Mouse (Mus musculus): ENCODE data around the gene Mlph. TPM values are rescaled to one million over a fixed set of nuclear protein-coding genes. Genes with fewer than 3 reads are reported as not detected.

Mlph gene
- polyA plus RNA-seq, 1 experiment from 2014 or later, result 0.36 TPM

- H3K9me3 ChIP-seq (ENCODE audit: control insufficient read depth, low read length), result no peaks in the 10 kb centered on the region
- ATAC-seq (ENCODE audit: insufficient number of reproducible peaks, insufficient read depth, low FRiP score, low read depth), result no peak
- no peak within 1 kb of the TSS for H3K4me3 ChIP-seq (ENCODE audit: control insufficient read depth in 1 of 2, insufficient read depth in 1 of 2, low read depth in 1 of 2, low read length in 2 of 2)
- H3K4me2 ChIP-seq (ENCODE audit: low read length), result peak within 1 kb of the TSS; percentile 22; the same call in 1 of the 2 replicates
- H3K4me1 ChIP-seq (ENCODE audit: control insufficient read depth in 2 of 2, insufficient read depth in 2 of 2, low read length in 2 of 2), result peaks cover 35 to 47% of the 10 kb centered on the region in 2 experiments
- no peaks in the 10 kb centered on the region for H3K36me3 ChIP-seq (ENCODE audit: control insufficient read depth, insufficient read depth, low read length)
- no peak within 1 kb of the TSS for H3K27ac ChIP-seq (replicated peaks in 1 of 2; ENCODE audit: control insufficient read depth in 1 of 2, insufficient read depth in 1 of 2, low read depth in 2 of 2, low read length in 2 of 2)
- H3K9ac ChIP-seq (ENCODE audit: low read length), result peak within 1 kb of the TSS; percentile 51; the same call in 1 of the 2 replicates
- WGBS, result 45% methylated on average over 9 of the region's 9 CpGs
- no peaks in the 10 kb centered on the region for H3K27me3 ChIP-seq (ENCODE audit: control insufficient read depth, insufficient read depth, low read length)
Observed at GRCm38 (mm10) chr1:90969347-90969784, 54.5 kb downstream of the Mlph start, which contains the start of gene Rab17. Rab17 (minus strand) TSS chr1:90969661.

GRCm38 (mm10) chr1:90969881-90970390 lies 55.1 kb downstream of the Mlph start:
- H3K36me3 ChIP-seq (ENCODE audit: control insufficient read depth, insufficient read depth, low read length), result no peaks in the 10 kb centered on the region
- no peak overlapping the region for H3K4me3 ChIP-seq (ENCODE audit: control insufficient read depth in 1 of 2, insufficient read depth in 1 of 2, low read depth in 1 of 2, low read length in 2 of 2)
- 78% methylated on average over 10 of the region's 10 CpGs for WGBS
- ATAC-seq (ENCODE audit: insufficient number of reproducible peaks, insufficient read depth, low FRiP score, low read depth), result no peak
- no peak overlapping the region for H3K27ac ChIP-seq (replicated peaks in 1 of 2; ENCODE audit: control insufficient read depth in 1 of 2, insufficient read depth in 1 of 2, low read depth in 2 of 2, low read length in 2 of 2)
- no peak overlapping the region for H3K9ac ChIP-seq (ENCODE audit: low read length)
- H3K4me2 ChIP-seq (ENCODE audit: low read length), result no peak overlapping the region
- H3K9me3 ChIP-seq (ENCODE audit: control insufficient read depth, low read length), result no peaks in the 10 kb centered on the region
- no peaks in the 10 kb centered on the region for H3K27me3 ChIP-seq (ENCODE audit: control insufficient read depth, insufficient read depth, low read length)
- peaks cover 39 to 53% of the 10 kb centered on the region in 2 experiments for H3K4me1 ChIP-seq (ENCODE audit: control insufficient read depth in 2 of 2, insufficient read depth in 2 of 2, low read length in 2 of 2)

- ATAC-seq (ENCODE audit: insufficient number of reproducible peaks, insufficient read depth, low FRiP score, low read depth), result peak; percentile 58
- H3K4me2 ChIP-seq (ENCODE audit: low read length), result peak overlapping the region; percentile 15; the same call in 1 of the 2 replicates
- 12% methylated on average over 9 of the region's 9 CpGs for WGBS
Observed at GRCm38 (mm10) chr1:90972911-90973573, 58.2 kb downstream of the Mlph start.

GRCm38 (mm10) chr1:90973574-90973911 lies 58.7 kb downstream of the Mlph start:
- Histone ChIP-seq H3K9ac (ENCODE audit: low read length) (peak overlapping the region; percentile 62), H3K36me3 (ENCODE audit: control insufficient read depth, insufficient read depth, low read length) (no peaks in the 10 kb centered on the region), H3K4me3 (ENCODE audit: control insufficient read depth in 1 of 2, insufficient read depth in 1 of 2, low read depth in 1 of 2, low read length in 2 of 2) (no peak overlapping the region), H3K27ac (replicated peaks in 1 of 2; ENCODE audit: control insufficient read depth in 1 of 2, insufficient read depth in 1 of 2, low read depth in 2 of 2, low read length in 2 of 2) (peak overlapping the region; percentile 29 to 43), H3K4me1 (ENCODE audit: control insufficient read depth in 2 of 2, insufficient read depth in 2 of 2, low read length in 2 of 2) (peaks cover 34 to 45% of the 10 kb centered on the region in 2 experiments), H3K27me3 (ENCODE audit: control insufficient read depth, insufficient read depth, low read length) (no peaks in the 10 kb centered on the region), H3K4me2 (ENCODE audit: low read length) (0 out of 2 replicates have a peak overlapping the region, but pooled peaks have one; percentile 3), H3K9me3 (ENCODE audit: control insufficient read depth, low read length) (no peaks in the 10 kb centered on the region)
- ATAC-seq (ENCODE audit: insufficient number of reproducible peaks, insufficient read depth, low FRiP score, low read depth), result 0 out of 2 replicates have a peak, but pooled peaks have one; percentile 2
- 80% methylated on average over 2 of the region's 2 CpGs for WGBS

More at GRCm38 (mm10) chr1:90972911-90973573, 58.2 kb downstream of the Mlph start:
- Histone ChIP-seq H3K4me3 (ENCODE audit: control insufficient read depth in 1 of 2, insufficient read depth in 1 of 2, low read depth in 1 of 2, low read length in 2 of 2) (no peak overlapping the region), H3K9me3 (ENCODE audit: control insufficient read depth, low read length) (no peaks in the 10 kb centered on the region), H3K36me3 (ENCODE audit: control insufficient read depth, insufficient read depth, low read length) (no peaks in the 10 kb centered on the region), H3K27me3 (ENCODE audit: control insufficient read depth, insufficient read depth, low read length) (no peaks in the 10 kb centered on the region), H3K27ac (replicated peaks in 1 of 2; ENCODE audit: control insufficient read depth in 1 of 2, insufficient read depth in 1 of 2, low read depth in 2 of 2, low read length in 2 of 2) (peak overlapping the region; percentile 52 to 55), H3K9ac (ENCODE audit: low read length) (peak overlapping the region; percentile 62), H3K4me1 (ENCODE audit: control insufficient read depth in 2 of 2, insufficient read depth in 2 of 2, low read length in 2 of 2) (peaks cover 37 to 50% of the 10 kb centered on the region in 2 experiments)

- H3K36me3 ChIP-seq (ENCODE audit: control insufficient read depth, insufficient read depth, low read length), result no peaks in the 10 kb centered on the region
- H3K4me1 ChIP-seq (ENCODE audit: control insufficient read depth in 2 of 2, insufficient read depth in 2 of 2, low read length in 2 of 2), result peaks cover 27 to 38% of the 10 kb centered on the region in 2 experiments
- 22% methylated on average over 12 of the region's 12 CpGs for WGBS
- no peaks in the 10 kb centered on the region for H3K9me3 ChIP-seq (ENCODE audit: control insufficient read depth, low read length)
- no peaks in the 10 kb centered on the region for H3K27me3 ChIP-seq (ENCODE audit: control insufficient read depth, insufficient read depth, low read length)
- H3K27ac ChIP-seq (replicated peaks in 1 of 2; ENCODE audit: control insufficient read depth in 1 of 2, insufficient read depth in 1 of 2, low read depth in 2 of 2, low read length in 2 of 2), result peak overlapping the region; percentile 0 to 61; a peak in 3 of 4 replicates
- peak overlapping the region; percentile 39 for H3K9ac ChIP-seq (ENCODE audit: low read length)
- peak overlapping the region; percentile 2; the same call in 1 of the 2 replicates for H3K4me2 ChIP-seq (ENCODE audit: low read length)
- peak; percentile 57 for ATAC-seq (ENCODE audit: insufficient number of reproducible peaks, insufficient read depth, low FRiP score, low read depth)
- no peak overlapping the region for H3K4me3 ChIP-seq (ENCODE audit: control insufficient read depth in 1 of 2, insufficient read depth in 1 of 2, low read depth in 1 of 2, low read length in 2 of 2)
Observed at GRCm38 (mm10) chr1:90974906-90975649, 60.2 kb downstream of the Mlph start.

GRCm38 (mm10) chr1:90975960-90976359 lies 61.1 kb downstream of the Mlph start:
- Histone ChIP-seq H3K9me3 (ENCODE audit: control insufficient read depth, low read length) (no peaks in the 10 kb centered on the region), H3K4me2 (ENCODE audit: low read length) (no peak overlapping the region), H3K9ac (ENCODE audit: low read length) (no peak overlapping the region), H3K36me3 (ENCODE audit: control insufficient read depth, insufficient read depth, low read length) (no peaks in the 10 kb centered on the region), H3K4me1 (ENCODE audit: control insufficient read depth in 2 of 2, insufficient read depth in 2 of 2, low read length in 2 of 2) (peaks cover 28 to 44% of the 10 kb centered on the region in 2 experiments), H3K4me3 (ENCODE audit: control insufficient read depth in 1 of 2, insufficient read depth in 1 of 2, low read depth in 1 of 2, low read length in 2 of 2) (no peak overlapping the region), H3K27me3 (ENCODE audit: control insufficient read depth, insufficient read depth, low read length) (no peaks in the 10 kb centered on the region), H3K27ac (replicated peaks in 1 of 2; ENCODE audit: control insufficient read depth in 1 of 2, insufficient read depth in 1 of 2, low read depth in 2 of 2, low read length in 2 of 2) (no peak overlapping the region)
- 90% methylated on average over 4 of the region's 4 CpGs for WGBS
- no peak for ATAC-seq (ENCODE audit: insufficient number of reproducible peaks, insufficient read depth, low FRiP score, low read depth)

GRCm38 (mm10) chr1:90980638-90981330 lies 65.9 kb downstream of the Mlph start:
- Histone ChIP-seq H3K27me3 (ENCODE audit: control insufficient read depth, insufficient read depth, low read length) (no peaks in the 10 kb centered on the region), H3K4me2 (ENCODE audit: low read length) (peak overlapping the region; percentile 34), H3K9ac (ENCODE audit: low read length) (no peak overlapping the region), H3K4me1 (ENCODE audit: control insufficient read depth in 2 of 2, insufficient read depth in 2 of 2, low read length in 2 of 2) (peaks cover 4 to 16% of the 10 kb centered on the region in 2 experiments), H3K36me3 (ENCODE audit: control insufficient read depth, insufficient read depth, low read length) (no peaks in the 10 kb centered on the region), H3K4me3 (ENCODE audit: control insufficient read depth in 1 of 2, insufficient read depth in 1 of 2, low read depth in 1 of 2, low read length in 2 of 2) (no peak overlapping the region), H3K27ac (replicated peaks in 1 of 2; ENCODE audit: control insufficient read depth in 1 of 2, insufficient read depth in 1 of 2, low read depth in 2 of 2, low read length in 2 of 2) (peak overlapping the region; percentile 43 to 66), H3K9me3 (ENCODE audit: control insufficient read depth, low read length) (0 out of 2 replicates have a peak, but pooled peaks cover 2% of the 10 kb centered on the region)
- WGBS, result 26% methylated on average over 10 of the region's 10 CpGs
- ATAC-seq (ENCODE audit: insufficient number of reproducible peaks, insufficient read depth, low FRiP score, low read depth), result peak; percentile 66

All from heart, embryonic 14.5 days (tissue).